Comparison of ENCODE assay signal across 36 mouse cellular contexts in genomic region chr3:126166542-126166941, GRCm38 (mm10).
"Had no signal": no experiment of that assay in that cellular context is flagged by ENCODE, and none has a peak within 500 bp of the region (broad histone marks: within the 10 kb centered on the region; RNA-seq: fewer than 3 reads in every experiment).

No protein-coding gene starts in this region.

- H3K4me3 ChIP-seq: heart, adult 2 months; heart, embryonic 10.5 days; heart, embryonic 12.5 days; heart, embryonic 13.5 days; heart, embryonic 15.5 days; hindbrain, embryonic 10.5 days; hindbrain, embryonic 12.5 days; hindbrain, embryonic 13.5 days; hindbrain, embryonic 15.5 days; intestine, embryonic 15.5 days; kidney, embryonic 15.5 days; layer of hippocampus, adult 2 months had no signal

- DNase-seq: heart, adult 18-20 months; heart, adult 2 months; heart, postnatal 10 days; heart, postnatal 14 days; heart, postnatal 36 days; heart, postnatal 4 days; kidney, adult 11 months; kidney, adult 18-20 months; kidney, adult 2 months; kidney, adult 8-10 months; kidney, adult 9 months; kidney, postnatal 10 days; kidney, postnatal 14 days; kidney, postnatal 25 days; kidney, postnatal 36 days; kidney, postnatal 4 days; layer of hippocampus, adult 9-11 months had no signal

- H3K4me2 ChIP-seq: heart, embryonic 11.5 days; heart, embryonic 12.5 days; heart, embryonic 13.5 days; heart, embryonic 15.5 days; hindbrain, embryonic 12.5 days; hindbrain, embryonic 13.5 days; hindbrain, embryonic 14.5 days; hindbrain, embryonic 15.5 days; intestine, embryonic 15.5 days; kidney, embryonic 15.5 days had no signal

- ATAC-seq: hindbrain, embryonic 16.5 days; hindbrain, postnatal 0 days; inflammation-experienced regulatory T-cells, adult 6 months; intestine, embryonic 15.5 days; intestine, embryonic 16.5 days; intestine, postnatal 0 days had no signal

- H3K9me3 ChIP-seq: heart, embryonic 10.5 days; heart, embryonic 12.5 days; heart, embryonic 13.5 days; heart, embryonic 15.5 days; hindbrain, embryonic 10.5 days; hindbrain, embryonic 12.5 days; hindbrain, embryonic 13.5 days; hindbrain, embryonic 15.5 days; intestine, embryonic 15.5 days; kidney, embryonic 15.5 days had no signal

- H3K4me1 ChIP-seq: heart, embryonic 10.5 days; heart, embryonic 12.5 days; heart, embryonic 13.5 days; heart, embryonic 15.5 days; hindbrain, embryonic 10.5 days; hindbrain, embryonic 12.5 days; hindbrain, embryonic 13.5 days; hindbrain, embryonic 15.5 days; intestine, embryonic 15.5 days; kidney, embryonic 15.5 days had no signal

- H3K27me3 ChIP-seq: heart, embryonic 12.5 days; heart, embryonic 13.5 days; heart, embryonic 15.5 days; hindbrain, embryonic 12.5 days; hindbrain, embryonic 13.5 days; hindbrain, embryonic 15.5 days; intestine, embryonic 15.5 days; kidney, embryonic 15.5 days had no signal

- H3K9ac ChIP-seq: heart, embryonic 12.5 days; heart, embryonic 13.5 days; heart, embryonic 15.5 days; hindbrain, embryonic 12.5 days; hindbrain, embryonic 13.5 days; hindbrain, embryonic 14.5 days; hindbrain, embryonic 15.5 days; intestine, embryonic 15.5 days; kidney, embryonic 15.5 days had no signal

- H3K36me3 ChIP-seq: heart, embryonic 10.5 days; heart, embryonic 12.5 days; heart, embryonic 13.5 days; heart, embryonic 15.5 days; hindbrain, embryonic 10.5 days; hindbrain, embryonic 12.5 days; hindbrain, embryonic 13.5 days; hindbrain, embryonic 15.5 days; intestine, embryonic 15.5 days; kidney, embryonic 15.5 days had no signal

- H3K27ac ChIP-seq: heart, adult 2 months; heart, embryonic 10.5 days; heart, embryonic 13.5 days; heart, embryonic 15.5 days; hindbrain, embryonic 10.5 days; hindbrain, embryonic 12.5 days; hindbrain, embryonic 13.5 days; hindbrain, embryonic 14.5 days; hindbrain, embryonic 15.5 days; hindbrain, postnatal 0 days; intestine, embryonic 15.5 days; kidney, embryonic 15.5 days; kidney, postnatal 0 days; layer of hippocampus, adult 2 months had no signal
